Mouse (Mus musculus) ES-E14 (cell line): ENCODE data around the gene Trpm8. TPM values are rescaled to one million over a fixed set of nuclear protein-coding genes. Genes with fewer than 3 reads are reported as not detected.

ENCODE experiments used
- DNase-seq: peaks from one replicate; pipeline ENCODE4 v3.0.0-alpha.2; 2013; ENCODE audit warnings: low read depth, low spot score
- H3K27ac ChIP-seq: 2 replicates; pipeline ENCODE4 v1.5.1; 2012; ENCODE audit warnings: low read depth, mild to moderate bottlenecking, low read length, moderate library complexity, mixed read lengths; ENCODE audit not compliant: poor library complexity, insufficient read depth, severe bottlenecking
- H3K36me3 ChIP-seq: 2 replicates; pipeline ENCODE4 v1.6.1; 2012; ENCODE audit warnings: mild to moderate bottlenecking, low read length, moderate library complexity, mixed read lengths; ENCODE audit not compliant: control insufficient read depth, poor library complexity, insufficient read depth, severe bottlenecking
- H3K4me1 ChIP-seq, 2 experiments: fragments of 150-350 bp in 1 of 2; sonication (generic) in 1 of 2; 2 replicates each; pipeline ENCODE4 v1.6.1; 2012; ENCODE audit warnings: low read length in 2 of 2, mild to moderate bottlenecking in 1 of 2, mixed read lengths in 1 of 2; ENCODE audit not compliant: control insufficient read depth in 2 of 2, insufficient read depth in 2 of 2, poor library complexity in 1 of 2
- H3K4me3 ChIP-seq, 2 experiments: fragments of 150-350 bp in 1 of 2; sonication (generic) in 1 of 2; 2 replicates each; pipeline ENCODE4 v1.5.1; 2012; ENCODE audit warnings: low read length in 2 of 2, low read depth in 1 of 2, mild to moderate bottlenecking in 1 of 2, mixed read lengths in 1 of 2; ENCODE audit not compliant: insufficient read depth in 1 of 2, poor library complexity in 1 of 2, severe bottlenecking in 1 of 2
- H3K9ac ChIP-seq: 2 replicates; pipeline ENCODE4 v1.6.1; 2012; ENCODE audit warnings: low read depth, mild to moderate bottlenecking, low read length, mixed read lengths; ENCODE audit not compliant: poor library complexity, insufficient read depth, severe bottlenecking
- H3K9me3 ChIP-seq: fragments of 150-350 bp; sonication (generic); 2 replicates; pipeline ENCODE4 v1.6.1; 2012; ENCODE audit warnings: low read depth, mild to moderate bottlenecking, low read length; ENCODE audit not compliant: control insufficient read depth, insufficient read depth
- CHD2 ChIP-seq: IDR thresholded peaks from 2 replicates; pipeline ENCODE4 v1.6.1; 2014; ENCODE audit warnings: mild to moderate bottlenecking, low read depth, low read length, inconsistent platforms
- HCFC1 ChIP-seq: IDR thresholded peaks from 2 replicates; pipeline ENCODE4 v1.6.1; 2012; ENCODE audit warnings: low read length, inconsistent platforms, borderline replicate concordance; ENCODE audit not compliant: insufficient read depth
- MAFK ChIP-seq: IDR thresholded peaks from 2 replicates; pipeline ENCODE4 v1.6.1; 2014; ENCODE audit warnings: mild to moderate bottlenecking, low read depth, low read length, inconsistent platforms; ENCODE audit not compliant: insufficient read depth
- ZC3H11A ChIP-seq: IDR thresholded peaks from 2 replicates; pipeline ENCODE4 v1.6.1; 2012; ENCODE audit warnings: low read depth, mild to moderate bottlenecking, inconsistent platforms, low read length, borderline replicate concordance
- ZNF384 ChIP-seq: IDR thresholded peaks from 2 replicates; pipeline ENCODE4 v1.6.1; 2012; ENCODE audit warnings: low read depth, low read length, inconsistent platforms
- in situ Hi-C, 2 experiments: fragments of 600-800 bp; cut with MboI; formaldehyde crosslinking; loops; one replicate each; pipeline ENCODE4 v1.15.1; 2025; ENCODE audit warnings: low sequenced_read_pairs in 2 of 2, inconsistent platforms in 1 of 2; ENCODE audit not compliant: unreplicated experiment in 2 of 2
- total RNA-seq: library from RNA; depleted of rRNA; stranded (reverse); fragments of 300-350 nt; gene quantifications from 2 replicates; pipeline ENCODE4 v1.2.3, GENCODE M21; 2012

Trpm8 gene
- total RNA-seq, 1 experiment: 0.04 TPM

DNA sequence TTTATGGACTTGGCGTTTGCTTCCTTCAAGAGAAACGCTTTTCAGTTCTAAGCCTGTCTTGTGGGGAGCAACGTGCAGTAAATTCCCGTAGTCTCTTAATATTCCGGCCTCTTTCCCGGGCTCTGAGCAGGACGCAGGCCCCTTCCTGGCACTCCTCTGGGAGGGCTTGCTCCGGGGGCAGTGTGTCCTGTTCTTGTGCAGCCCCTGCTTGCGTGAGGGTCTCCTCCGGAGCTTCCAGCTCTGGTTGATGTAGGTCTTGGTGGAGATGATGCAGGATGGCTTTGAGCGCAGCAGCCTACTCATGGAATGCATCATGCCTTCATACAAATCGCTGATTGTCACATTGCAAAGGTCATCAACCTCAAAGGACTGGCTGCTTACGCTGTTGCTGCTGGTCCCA is 11.3 kb upstream of the Trpm8 start:
- Histone ChIP-seq H3K4me1 (peaks cover 3 to 4% of the 10 kb centered on the region in 2 experiments; a peak in 2 of 4 replicates), H3K9me3 (peaks cover 3% of the 10 kb centered on the region; the same call in 1 of the 2 replicates), H3K27ac (no peak overlapping the region), H3K9ac (no peak overlapping the region), H3K36me3 (peaks cover 80% of the 10 kb centered on the region), H3K4me3 (no peak overlapping the region)
- in situ Hi-C loops: no loop called here
- TF ChIP-seq CHD2 (no peak), MAFK (no peak), ZNF384 (no peak), HCFC1 (no peak), ZC3H11A (no peak)
- no peak for DNase-seq

DNA sequence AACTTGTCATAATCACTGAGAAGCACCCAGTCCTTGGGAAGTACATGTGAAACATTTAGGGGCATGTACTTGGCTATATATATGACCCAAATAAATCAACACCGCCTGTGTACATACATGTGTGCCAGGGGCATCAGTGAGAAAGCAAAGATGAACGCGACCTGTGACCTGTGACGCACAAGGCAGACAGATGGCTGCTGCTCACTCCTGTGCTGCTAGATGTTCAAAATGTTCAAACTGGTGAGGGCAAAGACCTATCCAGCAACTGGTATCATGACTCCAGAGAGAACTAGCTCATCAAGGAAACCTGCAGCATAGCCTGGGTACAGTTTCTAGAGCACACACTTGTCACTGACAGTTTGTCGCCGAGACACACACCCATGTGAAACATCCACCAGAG is 10.0 kb upstream of the Trpm8 start:
- in situ Hi-C loops: no loop called here
- TF ChIP-seq ZC3H11A (no peak), CHD2 (no peak), HCFC1 (no peak), ZNF384 (no peak), MAFK (no peak)
- Histone ChIP-seq H3K4me1 (peaks cover 2 to 3% of the 10 kb centered on the region in 2 experiments; a peak in 2 of 4 replicates), H3K27ac (no peak overlapping the region), H3K9ac (no peak overlapping the region), H3K4me3 (no peak overlapping the region), H3K9me3 (peaks cover 5% of the 10 kb centered on the region; the same call in 1 of the 2 replicates), H3K36me3 (peaks cover 89% of the 10 kb centered on the region)
- DNase-seq: no peak

DNA sequence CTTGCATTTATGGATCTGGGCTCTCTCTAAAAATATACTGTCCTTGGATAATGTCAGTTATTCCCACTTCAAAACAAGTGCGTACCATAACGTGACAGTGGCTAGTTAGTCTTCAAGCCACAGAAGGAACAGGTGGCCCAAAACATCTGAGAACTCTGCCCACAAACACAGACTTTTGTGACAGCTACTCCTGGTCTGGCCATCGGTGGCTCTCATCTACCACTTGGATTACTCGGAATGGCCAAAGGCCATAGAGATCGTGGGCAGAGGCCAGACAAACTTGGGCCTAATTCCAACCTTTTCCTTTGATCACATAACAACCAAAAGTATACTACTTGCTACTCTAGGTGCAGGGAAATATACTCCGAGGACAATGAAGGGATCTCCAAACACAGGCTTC is 9.4 kb upstream of the Trpm8 start:
- no peaks in the 10 kb centered on the region for H3K4me1 ChIP-seq
- no peak overlapping the region for H3K27ac ChIP-seq
- TF ChIP-seq MAFK (no peak), HCFC1 (no peak), ZC3H11A (no peak)
- H3K36me3 ChIP-seq: peaks cover 91% of the 10 kb centered on the region
- no peak for DNase-seq
- in situ Hi-C loops: no loop called here
- no peak overlapping the region for H3K9ac ChIP-seq
- H3K9me3 ChIP-seq: peaks cover 5% of the 10 kb centered on the region; the same call in 1 of the 2 replicates
- no peak overlapping the region for H3K4me3 ChIP-seq

DNA sequence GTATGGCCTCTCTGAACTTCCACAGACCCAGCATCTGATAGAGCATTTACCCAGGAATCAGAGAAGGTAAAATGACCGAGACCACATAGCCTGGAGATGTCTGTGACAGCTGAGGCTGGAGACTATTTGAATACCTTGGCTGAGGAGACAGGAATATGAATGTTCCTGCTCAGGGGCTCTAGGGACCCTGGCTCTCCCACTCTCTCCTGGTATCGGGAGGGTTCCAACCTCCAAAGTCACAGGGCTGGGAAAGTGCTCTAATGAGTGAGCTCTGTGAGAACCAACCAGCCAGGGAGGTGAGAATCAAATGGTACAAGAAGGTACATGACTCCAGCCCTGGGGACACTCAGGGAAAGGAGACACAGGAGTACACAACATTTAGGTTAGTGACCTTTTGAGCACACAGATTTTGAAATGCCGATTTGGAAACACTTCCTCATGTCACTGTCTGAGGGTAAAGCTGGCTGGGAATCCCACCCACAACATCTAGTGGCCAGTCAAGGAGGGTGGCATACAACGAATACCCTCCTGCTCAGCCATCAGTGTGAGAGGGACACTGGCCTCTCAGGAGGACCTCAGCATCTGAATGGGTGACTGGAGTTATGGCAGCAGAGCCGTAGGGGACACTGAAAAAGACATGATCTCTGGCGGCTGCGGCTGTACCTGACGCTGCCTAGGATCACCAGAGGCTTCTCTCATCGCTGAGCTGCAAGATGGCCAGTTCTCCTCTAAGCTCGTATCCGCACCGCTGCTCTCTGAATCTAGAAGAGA is 7.7 kb upstream of the Trpm8 start:
- in situ Hi-C loops: no loop called here
- TF ChIP-seq ZNF384: no peak
- TF ChIP-seq CHD2: no peak
- TF ChIP-seq MAFK: no peak
- no peak for TF ChIP-seq ZC3H11A
- TF ChIP-seq HCFC1: no peak

DNA sequence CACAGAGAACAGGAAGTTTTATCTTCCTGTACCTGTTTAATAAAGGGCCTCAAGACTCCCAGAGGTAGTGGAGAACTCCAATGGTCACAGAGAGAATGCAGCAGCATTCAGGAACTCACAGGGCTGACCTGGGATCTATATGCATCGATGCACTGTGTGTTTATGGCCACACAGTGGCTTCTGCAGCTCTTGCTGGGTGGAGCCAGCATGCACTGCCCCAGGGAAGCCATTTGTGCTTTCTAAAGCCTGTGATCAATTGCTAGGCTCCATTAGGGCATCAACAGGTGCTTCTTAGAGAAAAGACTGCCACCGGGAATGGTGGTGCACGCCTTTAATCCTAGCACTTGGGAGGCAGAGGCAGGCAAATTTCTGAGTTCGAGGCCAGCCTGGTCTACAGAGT is 4.6 kb upstream of the Trpm8 start:
- Histone ChIP-seq H3K4me1 (peaks cover 2 to 4% of the 10 kb centered on the region in 2 experiments; a peak in 1 of 4 replicates), H3K4me3 (no peak overlapping the region), H3K27ac (no peak overlapping the region), H3K9ac (no peak overlapping the region), H3K36me3 (peaks cover 71% of the 10 kb centered on the region), H3K9me3 (0 out of 2 replicates have a peak, but pooled peaks cover 2% of the 10 kb centered on the region)
- DNase-seq: no peak
- no peak for TF ChIP-seq CHD2
- TF ChIP-seq ZNF384: no peak
- no peak for TF ChIP-seq MAFK
- no peak for TF ChIP-seq ZC3H11A
- in situ Hi-C loops: no loop called here

More for the DNA sequence above, 7.7 kb upstream of the Trpm8 start:
- no peak overlapping the region for H3K4me3 ChIP-seq
- peaks cover 91% of the 10 kb centered on the region for H3K36me3 ChIP-seq
- no peak overlapping the region for H3K9ac ChIP-seq
- no peak for DNase-seq
- H3K9me3 ChIP-seq: peaks cover 5% of the 10 kb centered on the region; the same call in 1 of the 2 replicates
- 0 out of 4 replicates have a peak, but pooled peaks cover 0 to 2% of the 10 kb centered on the region in 2 experiments for H3K4me1 ChIP-seq
- H3K27ac ChIP-seq: no peak overlapping the region
